Mouse (Mus musculus): ENCODE data around the gene Cebpe. TPM values are rescaled to one million over a fixed set of nuclear protein-coding genes. Genes with fewer than 3 reads are reported as not detected.

The Cebpe gene
- polyA plus RNA-seq, 1 experiment from 2014 or later = not detected

DNA sequence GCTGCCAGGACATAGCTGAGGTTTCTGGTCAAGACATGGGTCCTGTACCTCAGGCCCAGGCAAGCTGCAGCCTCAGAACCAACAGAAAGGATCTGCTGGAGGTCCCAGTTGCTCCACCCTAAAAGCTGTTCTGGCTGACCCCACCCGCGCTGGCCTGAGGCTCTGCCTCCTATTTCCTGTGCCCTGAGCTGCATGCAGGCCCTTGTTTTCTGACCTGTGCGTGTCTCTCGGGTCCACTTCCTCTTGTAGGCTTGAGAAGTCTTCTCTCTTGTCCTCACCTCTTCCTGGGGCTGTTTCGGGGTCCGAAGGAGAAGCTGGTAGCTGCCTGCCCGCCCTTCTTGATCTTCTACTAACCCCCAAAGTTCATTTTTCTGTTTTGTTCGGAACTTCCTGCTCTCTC is 887 bp upstream of the Cebpe start:
- H3K9ac ChIP-seq (ENCODE audit: low read depth, low read length) = no peak overlapping the region
- WGBS = 80% methylated on average over 8 of the region's 8 CpGs
- ATAC-seq = no peak

DNA sequence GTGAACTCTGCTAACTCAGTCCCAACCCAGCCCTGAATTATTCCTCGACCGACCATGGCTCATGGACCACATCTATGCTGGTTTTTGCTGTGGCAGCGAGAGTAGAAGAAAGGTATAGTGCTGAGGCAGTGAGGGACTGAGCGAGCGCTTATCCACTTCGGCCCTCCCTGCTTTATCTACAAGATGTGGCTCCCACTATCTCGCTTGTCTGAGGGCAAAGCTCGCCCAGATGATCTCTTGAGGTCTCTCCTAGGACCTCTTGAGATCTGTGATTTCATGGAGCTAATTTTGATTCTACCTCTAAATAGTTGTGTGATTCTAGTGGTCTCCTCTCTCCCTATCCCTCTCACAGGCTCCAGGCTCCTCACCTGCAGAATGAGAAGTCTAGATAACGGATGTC is 2.9 kb downstream of the Cebpe start:
- Histone ChIP-seq H3K9ac (ENCODE audit: low read depth, low read length) (no peak overlapping the region), H3K4me1 (ENCODE audit: control insufficient read depth, insufficient read depth, low read length) (0 out of 2 replicates have a peak, but pooled peaks cover 2% of the 10 kb centered on the region), H3K4me3 (ENCODE audit: low read depth, low read length) (no peak overlapping the region), H3K27me3 (ENCODE audit: control insufficient read depth, insufficient read depth, low read depth, low read length) (no peaks in the 10 kb centered on the region; the same call in 1 of the 2 replicates), H3K27ac (ENCODE audit: low read length) (no peak overlapping the region), H3K36me3 (ENCODE audit: control insufficient read depth, insufficient read depth, low read length) (no peaks in the 10 kb centered on the region), H3K4me2 (ENCODE audit: low read length) (no peak overlapping the region), H3K9me3 (replicated peaks; ENCODE audit: control insufficient read depth, low read length, poor library complexity, severe bottlenecking) (no peaks in the 10 kb centered on the region)
- 87% methylated on average over 9 of the region's 9 CpGs for WGBS
- ATAC-seq = no peak

More for the DNA sequence above, 887 bp upstream of the Cebpe start:
- Histone ChIP-seq H3K4me3 (ENCODE audit: low read depth, low read length) (no peak overlapping the region), H3K27ac (ENCODE audit: low read length) (no peak overlapping the region), H3K36me3 (ENCODE audit: control insufficient read depth, insufficient read depth, low read length) (no peaks in the 10 kb centered on the region), H3K27me3 (ENCODE audit: control insufficient read depth, insufficient read depth, low read depth, low read length) (no peaks in the 10 kb centered on the region; the same call in 1 of the 2 replicates), H3K4me2 (ENCODE audit: low read length) (no peak overlapping the region), H3K4me1 (ENCODE audit: control insufficient read depth, insufficient read depth, low read length) (peaks cover 9% of the 10 kb centered on the region; the same call in 1 of the 2 replicates), H3K9me3 (replicated peaks; ENCODE audit: control insufficient read depth, low read length, poor library complexity, severe bottlenecking) (no peaks in the 10 kb centered on the region)

DNA sequence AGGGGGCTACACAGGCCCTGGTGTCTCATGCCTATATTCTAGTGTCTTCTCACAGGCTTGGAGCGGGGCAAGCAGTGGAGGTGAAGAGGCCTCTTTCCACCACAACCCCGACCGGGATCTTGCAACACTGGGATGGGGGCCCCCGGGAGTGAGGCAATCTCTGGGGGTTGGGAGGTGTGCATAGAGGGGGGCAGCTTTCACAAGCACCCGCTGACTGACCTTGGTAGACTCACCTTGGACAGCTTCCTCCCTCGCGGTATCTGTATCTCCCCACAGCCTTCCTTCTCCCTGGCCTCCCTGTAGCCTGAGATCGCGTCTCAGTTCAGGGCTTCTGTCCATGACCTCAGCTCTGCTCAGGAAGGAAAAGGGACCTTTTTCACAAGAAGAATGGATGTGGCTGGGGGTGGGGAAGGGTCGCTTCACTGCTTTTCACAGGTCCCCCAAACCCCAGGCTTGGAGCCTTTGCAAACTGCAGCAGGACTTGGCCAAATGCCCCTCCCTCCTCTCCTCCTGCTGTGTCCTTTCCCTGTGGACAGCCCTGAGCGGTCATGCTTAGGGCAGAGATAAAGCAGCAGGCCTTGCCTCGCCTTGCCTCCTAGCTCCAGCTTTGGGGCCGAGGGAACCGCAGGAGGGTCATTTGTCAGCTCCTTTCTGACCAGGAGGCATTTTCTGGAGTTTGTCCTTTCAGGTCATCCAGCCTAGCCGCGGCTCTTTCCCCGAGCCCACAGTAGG is 5.2 kb downstream of the Cebpe start:
- no peak for ATAC-seq
- H3K4me2 ChIP-seq (ENCODE audit: low read length) = no peak overlapping the region
- 46% methylated on average over 17 of the region's 17 CpGs for WGBS
- H3K9me3 ChIP-seq (replicated peaks; ENCODE audit: control insufficient read depth, low read length, poor library complexity, severe bottlenecking) = no peaks in the 10 kb centered on the region
- H3K27me3 ChIP-seq (ENCODE audit: control insufficient read depth, insufficient read depth, low read depth, low read length) = no peaks in the 10 kb centered on the region
- no peak overlapping the region for H3K4me3 ChIP-seq (ENCODE audit: low read depth, low read length)
- H3K27ac ChIP-seq (ENCODE audit: low read length) = no peak overlapping the region
- no peaks in the 10 kb centered on the region for H3K4me1 ChIP-seq (ENCODE audit: control insufficient read depth, insufficient read depth, low read length)
- no peak overlapping the region for H3K9ac ChIP-seq (ENCODE audit: low read depth, low read length)
- no peaks in the 10 kb centered on the region for H3K36me3 ChIP-seq (ENCODE audit: control insufficient read depth, insufficient read depth, low read length)

DNA sequence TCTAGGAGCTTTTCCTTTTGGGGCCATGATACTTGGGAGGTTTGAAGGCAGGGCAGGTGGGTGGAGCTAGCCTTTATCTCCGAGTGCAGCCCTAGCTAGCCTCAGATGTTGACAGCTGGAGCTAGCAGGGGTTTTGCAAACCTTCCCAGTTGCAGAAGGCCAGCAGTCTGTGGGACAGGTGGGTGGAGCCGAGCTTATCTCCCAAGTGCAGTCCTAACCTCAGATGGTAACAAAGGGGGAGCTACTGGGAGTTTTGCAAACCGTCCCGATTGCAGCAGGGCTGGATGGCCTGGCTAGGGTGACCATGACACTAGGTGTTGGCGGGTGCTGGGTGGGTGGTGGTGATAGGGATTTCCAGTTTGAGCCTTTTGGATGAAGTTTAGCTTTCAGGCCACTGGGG is 6.1 kb downstream of the Cebpe start:
- Histone ChIP-seq H3K27ac (ENCODE audit: low read length) (no peak overlapping the region), H3K9me3 (replicated peaks; ENCODE audit: control insufficient read depth, low read length, poor library complexity, severe bottlenecking) (no peaks in the 10 kb centered on the region), H3K36me3 (ENCODE audit: control insufficient read depth, insufficient read depth, low read length) (no peaks in the 10 kb centered on the region), H3K9ac (ENCODE audit: low read depth, low read length) (no peak overlapping the region), H3K4me1 (ENCODE audit: control insufficient read depth, insufficient read depth, low read length) (no peaks in the 10 kb centered on the region), H3K4me3 (ENCODE audit: low read depth, low read length) (no peak overlapping the region), H3K27me3 (ENCODE audit: control insufficient read depth, insufficient read depth, low read depth, low read length) (no peaks in the 10 kb centered on the region), H3K4me2 (ENCODE audit: low read length) (no peak overlapping the region)
- ATAC-seq = no peak
- 67% methylated on average over 5 of the region's 5 CpGs for WGBS

DNA sequence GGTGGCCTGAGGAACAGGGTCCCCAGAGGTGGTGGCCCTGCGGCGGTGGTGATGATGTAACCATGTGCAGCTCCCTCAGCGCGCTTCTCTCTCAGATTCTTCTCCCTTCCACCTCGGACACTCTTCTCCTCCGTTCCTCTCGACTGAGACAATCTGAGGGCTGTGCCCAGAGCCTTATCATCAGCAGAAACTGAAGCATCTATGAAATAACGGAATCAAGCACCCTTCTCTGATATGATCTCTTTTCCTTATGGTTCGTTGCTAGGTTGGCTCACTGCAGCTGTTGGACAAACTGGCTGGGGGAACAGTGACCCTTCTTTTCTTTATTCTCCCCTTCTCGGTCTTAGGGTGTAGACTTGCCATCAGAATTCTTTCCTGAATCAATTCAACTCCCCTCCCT is 8.8 kb downstream of the Cebpe start:
- no peaks in the 10 kb centered on the region for H3K4me1 ChIP-seq (ENCODE audit: control insufficient read depth, insufficient read depth, low read length)
- ATAC-seq = no peak
- H3K4me3 ChIP-seq (ENCODE audit: low read depth, low read length) = no peak overlapping the region
- no peak overlapping the region for H3K9ac ChIP-seq (ENCODE audit: low read depth, low read length)
- no peaks in the 10 kb centered on the region for H3K27me3 ChIP-seq (ENCODE audit: control insufficient read depth, insufficient read depth, low read depth, low read length)
- no peak overlapping the region for H3K27ac ChIP-seq (ENCODE audit: low read length)
- no peaks in the 10 kb centered on the region for H3K9me3 ChIP-seq (replicated peaks; ENCODE audit: control insufficient read depth, low read length, poor library complexity, severe bottlenecking)
- no peak overlapping the region for H3K4me2 ChIP-seq (ENCODE audit: low read length)
- H3K36me3 ChIP-seq (ENCODE audit: control insufficient read depth, insufficient read depth, low read length) = no peaks in the 10 kb centered on the region
- WGBS = 68% methylated on average over 10 of the region's 10 CpGs

DNA sequence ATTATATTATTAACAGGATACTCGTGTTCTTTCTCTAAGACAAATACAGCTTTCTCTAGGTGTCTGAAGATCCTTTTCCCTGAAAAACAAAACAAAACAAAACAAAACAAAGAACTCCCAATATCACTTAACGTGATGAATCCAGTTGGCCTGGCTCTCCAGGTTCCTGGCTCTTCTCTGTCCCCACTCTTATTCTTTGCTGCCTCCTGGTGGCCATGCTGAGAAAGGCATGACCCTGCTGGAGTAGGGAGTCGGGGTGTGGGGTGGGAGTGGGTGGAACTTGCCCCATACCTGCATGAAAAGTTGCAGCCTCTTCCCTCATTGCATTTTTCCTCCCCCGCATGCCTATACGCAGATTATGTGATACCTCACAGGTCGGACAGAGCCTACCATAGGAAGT is 10.7 kb downstream of the Cebpe start:
- no peaks in the 10 kb centered on the region for H3K36me3 ChIP-seq (ENCODE audit: control insufficient read depth, insufficient read depth, low read length)
- H3K27ac ChIP-seq (ENCODE audit: low read length) = no peak overlapping the region
- no peak for ATAC-seq
- H3K4me2 ChIP-seq (ENCODE audit: low read length) = no peak overlapping the region
- H3K27me3 ChIP-seq (ENCODE audit: control insufficient read depth, insufficient read depth, low read depth, low read length) = no peaks in the 10 kb centered on the region
- H3K4me1 ChIP-seq (ENCODE audit: control insufficient read depth, insufficient read depth, low read length) = no peaks in the 10 kb centered on the region
- no peak overlapping the region for H3K4me3 ChIP-seq (ENCODE audit: low read depth, low read length)
- WGBS = 12% methylated on average over 6 of the region's 6 CpGs
- H3K9me3 ChIP-seq (replicated peaks; ENCODE audit: control insufficient read depth, low read length, poor library complexity, severe bottlenecking) = no peaks in the 10 kb centered on the region
- no peak overlapping the region for H3K9ac ChIP-seq (ENCODE audit: low read depth, low read length)

DNA sequence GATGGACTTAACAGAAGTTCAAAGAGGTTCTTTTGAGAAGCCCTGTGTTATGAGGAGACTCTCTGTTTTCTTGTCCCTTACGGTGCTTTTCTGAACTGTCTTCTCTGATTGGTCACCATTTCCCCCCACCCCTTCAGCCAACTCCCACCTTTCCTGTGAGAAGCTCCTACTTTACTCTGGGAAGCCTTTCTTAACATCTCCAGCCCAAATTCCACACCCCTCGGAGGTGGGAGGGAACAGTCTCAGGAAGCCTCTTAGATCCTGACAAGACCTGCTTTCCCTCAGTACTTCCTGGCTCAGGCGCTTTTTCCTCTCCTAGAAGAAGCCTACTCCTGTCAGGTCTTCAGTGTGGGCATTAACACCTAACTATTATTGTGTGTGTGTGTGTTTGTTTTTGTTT is 12.4 kb downstream of the Cebpe start:
- no peaks in the 10 kb centered on the region for H3K9me3 ChIP-seq (replicated peaks; ENCODE audit: control insufficient read depth, low read length, poor library complexity, severe bottlenecking)
- H3K4me3 ChIP-seq (ENCODE audit: low read depth, low read length) = no peak overlapping the region
- H3K4me2 ChIP-seq (ENCODE audit: low read length) = no peak overlapping the region
- H3K27me3 ChIP-seq (ENCODE audit: control insufficient read depth, insufficient read depth, low read depth, low read length) = no peaks in the 10 kb centered on the region
- ATAC-seq = no peak
- H3K36me3 ChIP-seq (ENCODE audit: control insufficient read depth, insufficient read depth, low read length) = no peaks in the 10 kb centered on the region
- 51% methylated on average over 3 of the region's 3 CpGs for WGBS
- H3K4me1 ChIP-seq (ENCODE audit: control insufficient read depth, insufficient read depth, low read length) = no peaks in the 10 kb centered on the region
- H3K27ac ChIP-seq (ENCODE audit: low read length) = no peak overlapping the region
- no peak overlapping the region for H3K9ac ChIP-seq (ENCODE audit: low read depth, low read length)

DNA sequence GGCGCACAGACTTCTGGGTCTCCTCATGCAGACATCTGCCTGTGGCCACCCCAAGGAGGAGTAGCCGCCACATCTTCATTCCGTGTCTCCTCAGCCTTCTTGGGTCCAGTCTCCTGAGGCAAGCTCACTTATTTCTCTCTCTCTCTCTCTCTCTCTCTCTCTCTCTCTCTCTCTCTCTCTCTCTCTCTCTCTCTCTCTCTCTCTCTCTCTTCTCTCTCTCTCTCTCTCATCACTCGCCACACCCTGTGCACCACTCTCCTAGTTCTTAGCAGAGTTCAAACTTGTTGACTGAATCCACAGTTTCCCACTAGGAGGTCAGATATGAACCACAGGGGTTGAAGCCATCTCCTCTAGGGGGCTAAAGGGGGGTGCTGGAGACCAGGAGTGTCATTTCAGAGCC is 13.2 kb downstream of the Cebpe start, which contains the start of gene Gm29776:
Gm29776 (minus strand) TSS at position 101 of the 400 bp plus-strand sequence.
- 70% methylated on average over 4 of the region's 4 CpGs for WGBS
- Histone ChIP-seq H3K4me3 (ENCODE audit: low read depth, low read length) (no peak within 1 kb of the TSS), H3K36me3 (ENCODE audit: control insufficient read depth, insufficient read depth, low read length) (0 out of 2 replicates have a peak, but pooled peaks cover 4% of the 10 kb centered on the region), H3K27ac (ENCODE audit: low read length) (no peak within 1 kb of the TSS), H3K4me2 (ENCODE audit: low read length) (no peak within 1 kb of the TSS), H3K9ac (ENCODE audit: low read depth, low read length) (no peak within 1 kb of the TSS), H3K27me3 (ENCODE audit: control insufficient read depth, insufficient read depth, low read depth, low read length) (no peaks in the 10 kb centered on the region), H3K9me3 (replicated peaks; ENCODE audit: control insufficient read depth, low read length, poor library complexity, severe bottlenecking) (no peaks in the 10 kb centered on the region), H3K4me1 (ENCODE audit: control insufficient read depth, insufficient read depth, low read length) (no peaks in the 10 kb centered on the region)
- no peak for ATAC-seq

DNA sequence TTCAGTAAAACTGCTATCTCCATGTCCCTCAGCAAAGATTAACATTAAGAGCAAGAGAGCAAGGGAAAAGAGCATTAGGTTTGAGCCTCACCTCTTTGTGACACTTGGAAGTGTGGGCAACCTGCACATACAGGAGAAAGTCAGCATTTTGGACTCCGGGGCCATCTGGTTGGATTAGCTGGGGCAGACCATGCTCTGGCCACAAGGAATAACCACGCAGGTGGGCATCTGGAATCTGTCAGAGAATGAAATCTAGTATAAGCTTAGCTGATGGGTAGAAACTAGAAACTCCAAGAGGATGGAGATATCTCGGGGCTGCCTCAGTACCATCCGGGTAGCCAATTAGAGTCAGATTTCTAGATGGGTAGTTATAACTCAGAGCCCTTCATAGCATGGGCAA is 15.2 kb downstream of the Cebpe start:
- Histone ChIP-seq H3K27ac (ENCODE audit: low read length) (no peak overlapping the region), H3K9ac (ENCODE audit: low read depth, low read length) (no peak overlapping the region), H3K4me3 (ENCODE audit: low read depth, low read length) (no peak overlapping the region), H3K9me3 (replicated peaks; ENCODE audit: control insufficient read depth, low read length, poor library complexity, severe bottlenecking) (no peaks in the 10 kb centered on the region), H3K4me2 (ENCODE audit: low read length) (no peak overlapping the region), H3K36me3 (ENCODE audit: control insufficient read depth, insufficient read depth, low read length) (peaks cover 6% of the 10 kb centered on the region; the same call in 1 of the 2 replicates), H3K27me3 (ENCODE audit: control insufficient read depth, insufficient read depth, low read depth, low read length) (no peaks in the 10 kb centered on the region), H3K4me1 (ENCODE audit: control insufficient read depth, insufficient read depth, low read length) (no peaks in the 10 kb centered on the region)
- no peak for ATAC-seq
- WGBS = 86% methylated on average over 4 of the region's 4 CpGs
